Mouse (Mus musculus) C2C12 (cell line): ENCODE results near the gene Hectd3.

Experiments used
- CEBPB ChIP-seq: IDR thresholded peaks from one replicate; pipeline ENCODE4 v1.6.1; 2011; ENCODE audit warnings: low read depth, mild to moderate bottlenecking, control low read depth, moderate library complexity
- CTCF ChIP-seq: IDR thresholded peaks from one replicate; pipeline ENCODE4 v1.5.1; 2011; ENCODE audit not compliant: control insufficient read depth, insufficient read depth, insufficient read length
- FOSL1 ChIP-seq: IDR thresholded peaks from one replicate; pipeline ENCODE4 v1.8.0; 2011; ENCODE audit warnings: mild to moderate bottlenecking, low read length; ENCODE audit not compliant: poor library complexity, insufficient read depth, severe bottlenecking
- MAX ChIP-seq: IDR thresholded peaks from one replicate; pipeline ENCODE4 v1.6.1; 2011; ENCODE audit warnings: mild to moderate bottlenecking, control low read depth
- MYOD1 ChIP-seq: IDR thresholded peaks from one replicate; pipeline ENCODE4 v1.6.1; 2011; ENCODE audit warnings: low read depth; ENCODE audit not compliant: control insufficient read depth, insufficient read length
- MYOG ChIP-seq: IDR thresholded peaks from one replicate; pipeline ENCODE4 v1.6.1; 2011; ENCODE audit not compliant: control insufficient read depth, insufficient read length; ENCODE audit errors: extremely low read depth
- USF1 ChIP-seq: IDR thresholded peaks from one replicate; pipeline ENCODE4 v1.6.1; 2011; ENCODE audit warnings: low read depth, mild to moderate bottlenecking, control low read depth, moderate library complexity

- TF ChIP-seq MAX (no peak), CTCF (no peak), USF1 (no peak), MYOD1 (no peak), MYOG (no peak), CEBPB (no peak), FOSL1 (no peak)
Observed at GRCm38 (mm10) chr4:117040791-117041190, 45.7 kb downstream of the Hectd3 start.
